Mouse (Mus musculus) liver, postnatal 0 days (tissue): Measurements from ENCODE around the gene Ethe1. TPM values are rescaled to one million over a fixed set of nuclear protein-coding genes. Genes with fewer than 3 reads are reported as not detected.
A peak's percentile ranks its signal among the peaks of the same experiment; 100 is the strongest.

Experiments used
- ATAC-seq: fragments of 200-750 bp; cut with Nextera tagmentation; 2 replicates; pipeline ENCODE4 v1.8.0; 2017; ENCODE audit warnings: mild to moderate bottlenecking, moderate library complexity
- DNase-seq: peaks from one replicate; pipeline ENCODE4 v3.0.0-alpha.2; 2016
- H3K27ac ChIP-seq: fragments of 300-500 bp; sonication (generic); 2 replicates; pipeline ENCODE4 v1.5.1; 2014; ENCODE audit warnings: antibody characterized with exemption, moderate library complexity, mild to moderate bottlenecking, low read depth
- H3K27me3 ChIP-seq: fragments of 300-500 bp; sonication (generic); 2 replicates; pipeline ENCODE4 v1.6.1; 2014; ENCODE audit warnings: low read length, control low read depth, mixed read lengths; ENCODE audit not compliant: insufficient read depth
- H3K36me3 ChIP-seq: fragments of 300-500 bp; sonication (generic); replicated peaks from 2 replicates; pipeline ENCODE4 v1.6.1; 2014; ENCODE audit warnings: mild to moderate bottlenecking, control low read depth, low read length, moderate library complexity, mixed read lengths; ENCODE audit not compliant: insufficient read depth
- H3K4me1 ChIP-seq: fragments of 300-500 bp; sonication (generic); 2 replicates; pipeline ENCODE4 v1.6.1; 2014; ENCODE audit warnings: antibody characterized with exemption, mild to moderate bottlenecking, control low read depth; ENCODE audit not compliant: insufficient read depth
- H3K4me2 ChIP-seq: fragments of 300-500 bp; sonication (generic); 2 replicates; pipeline ENCODE4 v1.6.1; 2014; ENCODE audit warnings: low read depth, mild to moderate bottlenecking, low read length, moderate library complexity, mixed read lengths
- H3K4me3 ChIP-seq: fragments of 300-500 bp; sonication (generic); 2 replicates; pipeline ENCODE4 v1.5.1; 2014; ENCODE audit warnings: low read depth, low read length
- H3K9ac ChIP-seq: fragments of 300-500 bp; sonication (generic); replicated peaks from 2 replicates; pipeline ENCODE4 v1.6.1; 2014; ENCODE audit warnings: mild to moderate bottlenecking, moderate library complexity
- H3K9me3 ChIP-seq: fragments of 300-500 bp; sonication (generic); 2 replicates; pipeline ENCODE4 v1.6.1; 2016; ENCODE audit warnings: mild to moderate bottlenecking, control low read depth, low read length, mixed read lengths
- CTCF ChIP-seq: sonication (generic); IDR thresholded peaks from 2 replicates; pipeline ENCODE4 v1.5.1; 2016; ENCODE audit warnings: antibody characterized with exemption, low read depth
- EP300 ChIP-seq: IDR thresholded peaks from 2 replicates; pipeline ENCODE4 v1.6.1; 2016; ENCODE audit warnings: antibody characterized with exemption, low read depth, mild to moderate bottlenecking
- WGBS: fragments of 180-500 bp; shearing (Covaris S2); extraction: QIAGEN DNeasy Blood & Tissue Kit; methylation state at CpG from one replicate; pipeline ENCODE4 v1.1.7; 2014; ENCODE audit not compliant: insufficient replicate concordance; 5-methylcytosine and 5-hydroxymethylcytosine counted together
- polyA plus RNA-seq: library from polyadenylated mRNA; unstranded; fragments of >200 nt; fragmentation: Nextera tagmentation; extraction: Ambion mirVana; gene quantifications from 2 replicates; pipeline ENCODE4 v1.2.1, GENCODE M21; 2015

The Ethe1 gene
- polyA plus RNA-seq, 1 experiment from 2014 or later = 39.7 TPM

GRCm38 (mm10) chr7:24638026-24638856 lies 50.9 kb downstream of the Ethe1 start:
- Histone ChIP-seq H3K36me3 (no peaks in the 10 kb centered on the region), H3K4me2 (peak overlapping the region; percentile 86), H3K4me1 (peaks cover 8% of the 10 kb centered on the region), H3K27me3 (peaks cover 45% of the 10 kb centered on the region), H3K9me3 (no peaks in the 10 kb centered on the region), H3K27ac (no peak overlapping the region), H3K9ac (peak overlapping the region; percentile 30; the same call in 1 of the 2 replicates), H3K4me3 (peak overlapping the region; percentile 49)
- WGBS = 4% methylated on average over 35 of the region's 35 CpGs
- TF ChIP-seq CTCF (no peak), EP300 (no peak)
- DNase-seq (no peak), ATAC-seq (peak; percentile 17; the same call in 1 of the 2 replicates)

DNA sequence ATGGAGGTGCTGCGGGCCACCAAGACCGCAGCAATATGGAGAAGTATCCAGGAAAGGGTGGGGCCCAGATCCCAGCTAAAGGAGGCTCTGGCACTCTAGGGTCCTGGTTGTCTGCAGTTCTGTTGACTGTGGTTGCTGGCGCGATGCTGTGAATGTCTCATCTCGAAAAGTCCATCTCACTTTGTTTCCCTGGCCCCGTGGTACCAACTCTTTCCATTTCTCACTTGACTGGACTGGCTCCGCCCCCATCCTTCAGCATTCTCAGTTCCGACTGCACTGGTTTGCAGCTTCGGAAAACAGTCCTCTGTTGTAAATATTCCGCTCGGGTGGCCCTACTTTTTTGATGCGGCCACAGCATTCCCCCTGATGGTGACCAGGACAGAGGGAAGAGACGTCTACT lies 53.1 kb downstream of the Ethe1 start:
- Histone ChIP-seq H3K27ac (no peak overlapping the region), H3K27me3 (peaks cover 45% of the 10 kb centered on the region), H3K4me2 (no peak overlapping the region), H3K36me3 (no peaks in the 10 kb centered on the region), H3K9ac (no peak overlapping the region), H3K9me3 (no peaks in the 10 kb centered on the region), H3K4me3 (no peak overlapping the region), H3K4me1 (peaks cover 8% of the 10 kb centered on the region)
- ATAC-seq (no peak), DNase-seq (no peak)
- TF ChIP-seq EP300 = no peak
- TF ChIP-seq CTCF = no peak
- 64% methylated on average over 13 of the region's 13 CpGs for WGBS

GRCm38 (mm10) chr7:24642491-24642890 lies 55.1 kb downstream of the Ethe1 start:
- Histone ChIP-seq H3K4me1 (peaks cover 8% of the 10 kb centered on the region), H3K36me3 (no peaks in the 10 kb centered on the region), H3K4me2 (no peak overlapping the region), H3K9me3 (no peaks in the 10 kb centered on the region), H3K4me3 (no peak overlapping the region), H3K27ac (no peak overlapping the region), H3K9ac (no peak overlapping the region), H3K27me3 (peaks cover 28% of the 10 kb centered on the region)
- WGBS = 7% methylated on average over 9 of the region's 9 CpGs
- ATAC-seq (no peak), DNase-seq (peak; percentile 69)
- no peak for TF ChIP-seq EP300
- TF ChIP-seq CTCF = peak; percentile 87

- H3K27ac ChIP-seq = no peak overlapping the region
- no peak overlapping the region for H3K4me2 ChIP-seq
- ATAC-seq (no peak), DNase-seq (no peak)
- H3K36me3 ChIP-seq = no peaks in the 10 kb centered on the region
- TF ChIP-seq EP300 (no peak), CTCF (no peak)
- 58% methylated on average over 6 of the region's 6 CpGs for WGBS
- no peaks in the 10 kb centered on the region for H3K4me1 ChIP-seq
- H3K9me3 ChIP-seq = no peaks in the 10 kb centered on the region
- no peak overlapping the region for H3K9ac ChIP-seq
- H3K27me3 ChIP-seq = peaks cover 8% of the 10 kb centered on the region; the same call in 1 of the 2 replicates
- H3K4me3 ChIP-seq = no peak overlapping the region
Measured at GRCm38 (mm10) chr7:24644492-24644891, 57.1 kb downstream of the Ethe1 start.

GRCm38 (mm10) chr7:24644996-24645395 lies 57.7 kb downstream of the Ethe1 start:
- WGBS = 25% methylated on average over 7 of the region's 7 CpGs
- H3K4me1 ChIP-seq = no peaks in the 10 kb centered on the region
- H3K27me3 ChIP-seq = 0 out of 2 replicates have a peak, but pooled peaks cover 3% of the 10 kb centered on the region
- no peaks in the 10 kb centered on the region for H3K36me3 ChIP-seq
- TF ChIP-seq CTCF (no peak), EP300 (no peak)
- no peak for DNase-seq
- H3K9me3 ChIP-seq = no peaks in the 10 kb centered on the region
- H3K4me3 ChIP-seq = no peak overlapping the region
- H3K4me2 ChIP-seq = no peak overlapping the region
- H3K27ac ChIP-seq = no peak overlapping the region
- no peak overlapping the region for H3K9ac ChIP-seq
- no peak for ATAC-seq

DNA sequence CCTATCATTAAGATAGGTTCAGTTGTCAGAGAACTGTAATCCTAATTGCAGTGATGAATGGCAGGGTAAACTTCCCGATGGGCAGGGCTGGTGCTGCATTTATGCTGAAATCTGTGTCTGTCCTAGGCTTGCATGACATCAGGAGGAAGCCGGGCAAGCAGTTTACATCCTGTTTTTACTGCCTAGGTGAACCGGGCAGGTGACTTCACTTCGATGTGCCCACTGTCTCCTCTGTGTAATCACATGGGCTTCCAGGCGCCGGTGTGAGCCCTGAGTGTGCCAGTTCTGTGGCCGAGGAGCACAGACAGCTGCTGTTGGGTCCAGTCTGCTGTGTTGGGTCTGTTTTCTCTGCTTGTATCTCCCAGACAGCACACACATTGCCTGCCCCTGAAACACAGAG lies 59.1 kb downstream of the Ethe1 start:
- H3K9ac ChIP-seq = no peak overlapping the region
- H3K4me1 ChIP-seq = no peaks in the 10 kb centered on the region
- no peak for ATAC-seq
- TF ChIP-seq CTCF (no peak), EP300 (no peak)
- H3K4me3 ChIP-seq = no peak overlapping the region
- H3K4me2 ChIP-seq = no peak overlapping the region
- no peak for DNase-seq
- 62% methylated on average over 7 of the region's 7 CpGs for WGBS
- H3K36me3 ChIP-seq = no peaks in the 10 kb centered on the region
- H3K27me3 ChIP-seq = no peaks in the 10 kb centered on the region
- H3K9me3 ChIP-seq = no peaks in the 10 kb centered on the region
- H3K27ac ChIP-seq = no peak overlapping the region
